Mouse (Mus musculus) cerebellum, adult 2 months (tissue): Measurements from ENCODE around the gene Psap.

Experiments
- CTCF ChIP-seq: fragments of 200-500 bp; IDR thresholded peaks from 2 replicates; pipeline ENCODE4 v1.5.1; 2011; ENCODE audit warnings: low read depth, mild to moderate bottlenecking, control low read depth, low read length, moderate library complexity, borderline replicate concordance; ENCODE audit not compliant: insufficient read depth
- POLR2A ChIP-seq: fragments of 200-500 bp; IDR thresholded peaks from 2 replicates; pipeline ENCODE4 v1.6.1; 2011; ENCODE audit warnings: low read length, control low read depth, borderline replicate concordance; ENCODE audit not compliant: insufficient read depth

- TF ChIP-seq POLR2A (no peak), CTCF (no peak)
Measured at GRCm38 (mm10) chr10:60245635-60246034, 31.8 kb upstream of the Psap start.
